Mouse (Mus musculus): ENCODE results near the gene Hrh3.

DNA sequence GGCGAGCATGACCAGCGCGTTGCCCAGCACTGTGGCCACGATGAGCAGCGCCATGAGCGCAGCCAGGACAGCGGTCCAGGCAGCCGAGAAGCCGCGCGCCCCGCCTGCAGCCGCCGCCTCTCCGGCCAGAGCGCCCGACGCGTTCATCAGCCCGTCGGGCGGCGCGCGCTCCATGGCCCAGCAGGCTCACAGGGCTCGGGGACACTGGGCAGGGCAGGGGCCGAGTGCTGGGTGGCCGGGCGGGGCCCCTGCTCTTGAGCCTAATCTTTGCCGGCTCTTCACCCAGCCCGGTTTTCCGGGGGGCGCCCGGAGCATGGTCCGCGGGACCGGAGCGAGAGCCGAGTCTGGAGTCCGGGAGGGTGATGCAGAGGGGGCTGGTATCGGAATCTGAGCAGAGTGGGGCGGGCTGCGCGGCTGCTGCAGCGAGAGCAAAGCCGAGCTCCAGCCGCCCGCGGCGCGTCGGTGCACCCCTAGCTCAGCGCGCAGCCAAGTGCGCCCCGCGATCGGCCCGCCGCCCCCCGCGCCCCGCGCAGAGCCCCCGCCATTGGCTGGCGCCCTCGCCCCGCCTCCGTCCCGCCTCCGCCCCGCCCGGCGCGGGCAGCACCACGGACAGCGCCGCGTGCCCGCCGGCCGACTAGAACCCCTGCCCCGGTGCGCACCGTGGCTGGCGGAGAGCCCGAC, at the start of gene Hrh3:
- TF ChIP-seq CTCF (IDR thresholded peaks at IDR 0.05; ENCODE audit: insufficient read depth, low read length) (no peak), POLR2A (IDR thresholded peaks at IDR 0.05; ENCODE audit: borderline replicate concordance, extremely low read depth, low read depth, low read length) (no peak)
